Mouse (Mus musculus): ENCODE data around the gene Slc44a3. TPM values are rescaled to one million over a fixed set of nuclear protein-coding genes. Genes with fewer than 3 reads are reported as not detected.

The Slc44a3 gene
- polyA plus RNA-seq, 1 experiment, result 5.1 TPM

GRCm38 (mm10) chr3:121428696-121429259 is 103.4 kb downstream of the Slc44a3 start:
- H3K9ac ChIP-seq (ENCODE audit: low read depth, poor library complexity, severe bottlenecking), result peak overlapping the region; percentile 100
- H3K4me1 ChIP-seq (ENCODE audit: control insufficient read depth, insufficient read depth, low read length), result peaks cover 2% of the 10 kb centered on the region
- no peaks in the 10 kb centered on the region for H3K9me3 ChIP-seq (replicated peaks; ENCODE audit: control insufficient read depth, insufficient read depth, low read length, poor library complexity, severe bottlenecking)
- H3K36me3 ChIP-seq (ENCODE audit: control insufficient read depth, insufficient read depth, low read length, poor library complexity, severe bottlenecking), result peaks cover 2% of the 10 kb centered on the region
- H3K27ac ChIP-seq (ENCODE audit: insufficient read depth, low read length), result peak overlapping the region; percentile 91
- TF ChIP-seq EP300 (IDR thresholded peaks at IDR 0.05; ENCODE audit: insufficient read depth, low read depth, low read length), result 0 out of 2 replicates have a peak, but pooled peaks have one; percentile 29
- no peak for TF ChIP-seq POLR2A (IDR thresholded peaks at IDR 0.05; ENCODE audit: insufficient read depth, low read length)
- H3K27me3 ChIP-seq (ENCODE audit: control insufficient read depth, insufficient read depth, low read length, poor library complexity, severe bottlenecking), result no peaks in the 10 kb centered on the region
- H3K4me3 ChIP-seq (ENCODE audit: low read depth, low read length), result peak overlapping the region; percentile 86; the same call in 1 of the 2 replicates

GRCm38 (mm10) chr3:121428230-121428629 is 104.0 kb downstream of the Slc44a3 start:
- Histone ChIP-seq H3K36me3 (ENCODE audit: control insufficient read depth, insufficient read depth, low read length, poor library complexity, severe bottlenecking) (no peaks in the 10 kb centered on the region; the same call in 1 of the 2 replicates), H3K27me3 (ENCODE audit: control insufficient read depth, insufficient read depth, low read length, poor library complexity, severe bottlenecking) (no peaks in the 10 kb centered on the region), H3K9me3 (replicated peaks; ENCODE audit: control insufficient read depth, insufficient read depth, low read length, poor library complexity, severe bottlenecking) (no peaks in the 10 kb centered on the region), H3K9ac (ENCODE audit: low read depth, poor library complexity, severe bottlenecking) (peak overlapping the region; percentile 100), H3K4me3 (ENCODE audit: low read depth, low read length) (peak overlapping the region; percentile 86), H3K4me1 (ENCODE audit: control insufficient read depth, insufficient read depth, low read length) (no peaks in the 10 kb centered on the region), H3K27ac (ENCODE audit: insufficient read depth, low read length) (peak overlapping the region; percentile 91)
- TF ChIP-seq EP300 (IDR thresholded peaks at IDR 0.05; ENCODE audit: insufficient read depth, low read depth, low read length) (peak; percentile 75), POLR2A (IDR thresholded peaks at IDR 0.05; ENCODE audit: insufficient read depth, low read length) (no peak), CTCF (IDR thresholded peaks at IDR 0.05; ENCODE audit: low read depth, low read length) (no peak)

- no peaks in the 10 kb centered on the region for H3K27me3 ChIP-seq (ENCODE audit: control insufficient read depth, insufficient read depth, low read length, poor library complexity, severe bottlenecking)
- peak overlapping the region; percentile 100 for H3K9ac ChIP-seq (ENCODE audit: low read depth, poor library complexity, severe bottlenecking)
- peak overlapping the region; percentile 86 for H3K4me3 ChIP-seq (ENCODE audit: low read depth, low read length)
- H3K9me3 ChIP-seq (replicated peaks; ENCODE audit: control insufficient read depth, insufficient read depth, low read length, poor library complexity, severe bottlenecking), result no peaks in the 10 kb centered on the region
- peak overlapping the region; percentile 64 for H3K27ac ChIP-seq (ENCODE audit: insufficient read depth, low read length)
- TF ChIP-seq EP300 (IDR thresholded peaks at IDR 0.05; ENCODE audit: insufficient read depth, low read depth, low read length) (no peak), POLR2A (IDR thresholded peaks at IDR 0.05; ENCODE audit: insufficient read depth, low read length) (no peak), CTCF (IDR thresholded peaks at IDR 0.05; ENCODE audit: low read depth, low read length) (no peak)
- H3K4me1 ChIP-seq (ENCODE audit: control insufficient read depth, insufficient read depth, low read length), result no peaks in the 10 kb centered on the region
- H3K36me3 ChIP-seq (ENCODE audit: control insufficient read depth, insufficient read depth, low read length, poor library complexity, severe bottlenecking), result no peaks in the 10 kb centered on the region; the same call in 1 of the 2 replicates
Measured at GRCm38 (mm10) chr3:121427520-121427908, 104.7 kb downstream of the Slc44a3 start.

- Histone ChIP-seq H3K9me3 (replicated peaks; ENCODE audit: control insufficient read depth, insufficient read depth, low read length, poor library complexity, severe bottlenecking) (no peaks in the 10 kb centered on the region), H3K9ac (ENCODE audit: low read depth, poor library complexity, severe bottlenecking) (peak overlapping the region; percentile 100), H3K4me1 (ENCODE audit: control insufficient read depth, insufficient read depth, low read length) (no peaks in the 10 kb centered on the region), H3K4me3 (ENCODE audit: low read depth, low read length) (peak overlapping the region; percentile 86), H3K27me3 (ENCODE audit: control insufficient read depth, insufficient read depth, low read length, poor library complexity, severe bottlenecking) (no peaks in the 10 kb centered on the region), H3K27ac (ENCODE audit: insufficient read depth, low read length) (peak overlapping the region; percentile 64), H3K36me3 (ENCODE audit: control insufficient read depth, insufficient read depth, low read length, poor library complexity, severe bottlenecking) (no peaks in the 10 kb centered on the region; the same call in 1 of the 2 replicates)
- TF ChIP-seq CTCF (IDR thresholded peaks at IDR 0.05; ENCODE audit: low read depth, low read length) (peak; percentile 23), POLR2A (IDR thresholded peaks at IDR 0.05; ENCODE audit: insufficient read depth, low read length) (no peak)
Measured at GRCm38 (mm10) chr3:121426621-121427519, 105.3 kb downstream of the Slc44a3 start.

- H3K27ac ChIP-seq (ENCODE audit: insufficient read depth, low read length), result peak within 1 kb of the TSS; percentile 64
- H3K36me3 ChIP-seq (ENCODE audit: control insufficient read depth, insufficient read depth, low read length, poor library complexity, severe bottlenecking), result no peaks in the 10 kb centered on the region; the same call in 1 of the 2 replicates
- peak within 1 kb of the TSS; percentile 86 for H3K4me3 ChIP-seq (ENCODE audit: low read depth, low read length)
- no peaks in the 10 kb centered on the region for H3K9me3 ChIP-seq (replicated peaks; ENCODE audit: control insufficient read depth, insufficient read depth, low read length, poor library complexity, severe bottlenecking)
- H3K9ac ChIP-seq (ENCODE audit: low read depth, poor library complexity, severe bottlenecking), result peak within 1 kb of the TSS; percentile 100
- no peaks in the 10 kb centered on the region for H3K27me3 ChIP-seq (ENCODE audit: control insufficient read depth, insufficient read depth, low read length, poor library complexity, severe bottlenecking)
- H3K4me1 ChIP-seq (ENCODE audit: control insufficient read depth, insufficient read depth, low read length), result no peaks in the 10 kb centered on the region
- peak; percentile 60 for TF ChIP-seq POLR2A (IDR thresholded peaks at IDR 0.05; ENCODE audit: insufficient read depth, low read length)
- TF ChIP-seq CTCF (IDR thresholded peaks at IDR 0.05; ENCODE audit: low read depth, low read length), result no peak
Measured at GRCm38 (mm10) chr3:121425861-121426620, 106.2 kb downstream of the Slc44a3 start, which contains the start of gene Cnn3. TSS of gene Cnn3 (plus strand) at chr3:121426497.
